Comparison of ENCODE assay signal across 22 mouse cellular contexts in the genomic region with DNA sequence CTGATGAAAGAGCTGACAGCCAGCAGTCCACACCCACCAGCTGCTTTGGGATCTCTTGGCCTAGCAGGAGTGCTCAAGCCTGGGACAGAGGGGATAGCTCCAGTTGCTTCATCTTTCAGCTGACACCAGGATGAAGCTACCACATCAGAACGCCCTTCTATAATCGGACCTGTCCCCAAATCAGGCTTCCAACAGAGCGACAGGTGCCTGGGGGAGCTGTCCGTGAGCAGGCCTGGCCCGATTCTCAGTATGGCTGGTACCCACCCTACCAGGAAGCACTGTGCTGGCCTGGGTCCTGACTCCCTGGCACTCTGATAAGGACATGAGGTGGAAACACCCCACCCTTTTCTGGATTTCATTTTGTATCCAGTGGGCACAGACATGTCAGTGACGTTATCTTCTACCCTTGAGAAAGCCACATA. TPM values are rescaled to one million over a fixed set of nuclear protein-coding genes. Genes with fewer than 3 reads are reported as not detected.
A peak's percentile ranks its signal among the peaks of the same experiment; 100 is the strongest.
DNase-seq lines count a peak whose midpoint lies in the region; ATAC-seq lines count a peak whose summit lies in the region.
"Had no signal": no experiment of that assay in that cellular context is flagged by ENCODE, and none has a peak within 500 bp of the region (broad histone marks: within the 10 kb centered on the region; RNA-seq: fewer than 3 reads in every experiment).

No protein-coding gene starts in this region.

- 36% methylated on average over 6 of the region's 6 CpGs for WGBS in liver, embryonic 15.5 days (ENCODE audit: insufficient replicate concordance)
- 90% methylated on average over 6 of the region's 6 CpGs for WGBS in hindbrain, embryonic 11.5 days

- peak; percentile 35; the same call in 1 of the 2 replicates for ATAC-seq in common myeloid progenitor, adult 5-6 weeks (replicated peaks; ENCODE audit: low read depth, poor library complexity, severe bottlenecking)
- peak; percentile 87 for ATAC-seq in liver, embryonic 15.5 days (ENCODE audit: insufficient read depth)
- no peak for ATAC-seq in hindbrain, embryonic 11.5 days (ENCODE audit: low FRiP score)
- ATAC-seq: intestine, embryonic 16.5 days; midbrain, embryonic 13.5 days had no signal

- no peak overlapping the region for H3K4me3 ChIP-seq in liver, embryonic 15.5 days (replicated peaks)
- no peak overlapping the region for H3K4me3 ChIP-seq in hindbrain, embryonic 11.5 days (ENCODE audit: low read depth, low read length)
- H3K4me3 ChIP-seq: hindbrain, embryonic 15.5 days; midbrain, embryonic 13.5 days had no signal

- no peaks in the 10 kb centered on the region for H3K27me3 ChIP-seq in liver, embryonic 15.5 days
- no peaks in the 10 kb centered on the region for H3K27me3 ChIP-seq in hindbrain, embryonic 11.5 days (ENCODE audit: control insufficient read depth, insufficient read depth, low read length)
- H3K27me3 ChIP-seq: hindbrain, embryonic 15.5 days; midbrain, embryonic 13.5 days had no signal

- peak overlapping the region; percentile 74 for H3K27ac ChIP-seq in liver, embryonic 15.5 days (replicated peaks)
- H3K27ac ChIP-seq in hindbrain, embryonic 11.5 days (ENCODE audit: low read depth, low read length), result no peak overlapping the region
- H3K27ac ChIP-seq: hindbrain, embryonic 15.5 days; kidney, postnatal 0 days; midbrain, embryonic 13.5 days had no signal

- peak; percentile 43 for DNase-seq in spleen, adult 12 weeks (ENCODE audit: low spot score)
- no peak for DNase-seq in spleen, postnatal 14 days (ENCODE audit: low spot score in 2 of 2)
- DNase-seq in cerebellum, adult 11-12 months, result no peak
- no peak for DNase-seq in hindbrain, embryonic 11.5 days (ENCODE audit: low spot score)
- DNase-seq in thymus, postnatal 25 days, result no peak
- DNase-seq: cerebellum, adult 11 months; cerebellum, postnatal 36 days; gastrocnemius, postnatal 10 days; heart, postnatal 14 days; layer of hippocampus, postnatal 36 days; lung, adult 18-20 months; lung, postnatal 4 days; retina, postnatal 1 day; thymus, postnatal 4 days had no signal

- H3K4me1 ChIP-seq in liver, embryonic 15.5 days (replicated peaks), result peaks cover 24% of the 10 kb centered on the region
- H3K4me1 ChIP-seq in hindbrain, embryonic 11.5 days (replicated peaks; ENCODE audit: control insufficient read depth, insufficient read depth, low read length), result no peaks in the 10 kb centered on the region
- H3K4me1 ChIP-seq: hindbrain, embryonic 15.5 days; midbrain, embryonic 13.5 days had no signal

- H3K9me3 ChIP-seq in liver, embryonic 15.5 days (replicated peaks), result no peaks in the 10 kb centered on the region
- no peaks in the 10 kb centered on the region for H3K9me3 ChIP-seq in hindbrain, embryonic 11.5 days (ENCODE audit: control insufficient read depth, low read length)
- H3K9me3 ChIP-seq: hindbrain, embryonic 15.5 days; midbrain, embryonic 13.5 days had no signal

- peaks cover 91% of the 10 kb centered on the region for H3K36me3 ChIP-seq in liver, embryonic 15.5 days (replicated peaks)
- H3K36me3 ChIP-seq in hindbrain, embryonic 11.5 days (ENCODE audit: control insufficient read depth, insufficient read depth, low read length), result peaks cover 20% of the 10 kb centered on the region; the same call in 1 of the 2 replicates

- H3K9ac ChIP-seq in liver, embryonic 15.5 days, result 0 out of 2 replicates have a peak overlapping the region, but pooled peaks have one; percentile 6
- H3K9ac ChIP-seq in hindbrain, embryonic 11.5 days (ENCODE audit: low read depth, low read length), result no peak overlapping the region
- H3K9ac ChIP-seq: hindbrain, embryonic 15.5 days; midbrain, embryonic 13.5 days had no signal

- peak overlapping the region; percentile 23 for H3K4me2 ChIP-seq in liver, embryonic 15.5 days
- H3K4me2 ChIP-seq in hindbrain, embryonic 11.5 days (replicated peaks; ENCODE audit: low read depth, low read length), result no peak overlapping the region
- H3K4me2 ChIP-seq: hindbrain, embryonic 15.5 days; midbrain, embryonic 13.5 days had no signal

RNA-seq across cellular contexts. Expression of a gene that starts 7.2 kb away (rescaled TPM):
- total RNA-seq in common myeloid progenitor, adult 5-6 weeks (2017), result 0.58 and 0.73 TPM in 2 replicates
- polyA plus RNA-seq in liver, embryonic 15.5 days (2015; fragmentation: Nextera tagmentation; extraction: Ambion mirVana), result 3.2 and 4.2 TPM in 2 replicates
- polyA plus RNA-seq in hindbrain, embryonic 11.5 days (2014; fragmentation: Nextera tagmentation; extraction: Ambion mirVana), result 0.68 and 1.0 TPM in 2 replicates
- total RNA-seq: layer of hippocampus, adult 18-20 months; layer of hippocampus, postnatal 36 days; neutrophil, adult 5-6 weeks had no signal

RNA-seq across cellular contexts. Expression of a gene that starts 22.6 kb away (rescaled TPM):
- 0.05 TPM in 1 of 2 replicates, not detected in the other for total RNA-seq in common myeloid progenitor, adult 5-6 weeks (2017)
- polyA plus RNA-seq in liver, embryonic 15.5 days (2015; fragmentation: Nextera tagmentation; extraction: Ambion mirVana), result 0.13 and 0.22 TPM in 2 replicates
- polyA plus RNA-seq in hindbrain, embryonic 11.5 days (2014; fragmentation: Nextera tagmentation; extraction: Ambion mirVana), result 0.06 and 0.33 TPM in 2 replicates
- total RNA-seq: layer of hippocampus, postnatal 36 days; neutrophil, adult 5-6 weeks had no signal

RNA-seq across cellular contexts. Expression of a gene that starts 25.2 kb away (rescaled TPM):
- 123 and 126 TPM in 2 replicates for total RNA-seq in common myeloid progenitor, adult 5-6 weeks (2017)
- 67.7 and 69.9 TPM in 2 replicates for polyA plus RNA-seq in liver, embryonic 15.5 days (2015; fragmentation: Nextera tagmentation; extraction: Ambion mirVana)
- 172 TPM in 2 replicates for polyA plus RNA-seq in hindbrain, embryonic 11.5 days (2014; fragmentation: Nextera tagmentation; extraction: Ambion mirVana)

RNA-seq across cellular contexts. Expression of a gene that starts 40.4 kb away (rescaled TPM):
- 22.9 and 31.3 TPM in 2 replicates for total RNA-seq in common myeloid progenitor, adult 5-6 weeks (2017)
- polyA plus RNA-seq in liver, embryonic 15.5 days (2015; fragmentation: Nextera tagmentation; extraction: Ambion mirVana), result 21.1 and 24.1 TPM in 2 replicates
- polyA plus RNA-seq in hindbrain, embryonic 11.5 days (2014; fragmentation: Nextera tagmentation; extraction: Ambion mirVana), result 288 and 318 TPM in 2 replicates

RNA-seq across cellular contexts. Expression of a gene that starts 51.5 kb away (rescaled TPM):
- 0.14 TPM in 1 of 2 replicates, not detected in the other for total RNA-seq in common myeloid progenitor, adult 5-6 weeks (2017)
- 0.01 and 0.02 TPM in 2 replicates for polyA plus RNA-seq in liver, embryonic 15.5 days (2015; fragmentation: Nextera tagmentation; extraction: Ambion mirVana)
- polyA plus RNA-seq in hindbrain, embryonic 11.5 days (2014; fragmentation: Nextera tagmentation; extraction: Ambion mirVana), result 0.03 TPM in 2 replicates
- total RNA-seq: heart, postnatal 14 days had no signal
